Mouse (Mus musculus) heart, embryonic 16.5 days (tissue): ENCODE data around the gene Rps26. TPM values are rescaled to one million over a fixed set of nuclear protein-coding genes. Genes with fewer than 3 reads are reported as not detected.

Experiments used
- ATAC-seq: fragments of 200-750 bp; cut with Nextera tagmentation; replicated peaks from 2 replicates; pipeline ENCODE4 v1.8.0; 2017; ENCODE audit warnings: moderate number of reproducible peaks; ENCODE audit not compliant: insufficient read depth, low FRiP score; ENCODE audit errors: extremely low read depth
- H3K27ac ChIP-seq: fragments of 300-500 bp; sonication (generic); 2 replicates; pipeline ENCODE4 v1.5.1; 2014; ENCODE audit warnings: mild to moderate bottlenecking, low read length, control low read depth, moderate library complexity
- H3K27me3 ChIP-seq: fragments of 300-500 bp; sonication (generic); 2 replicates; pipeline ENCODE4 v1.6.1; 2014; ENCODE audit warnings: low read length, mixed read lengths; ENCODE audit not compliant: control insufficient read depth, insufficient read depth
- H3K36me3 ChIP-seq: fragments of 300-500 bp; sonication (generic); 2 replicates; pipeline ENCODE4 v1.6.1; 2014; ENCODE audit not compliant: control insufficient read depth, insufficient read depth
- H3K4me1 ChIP-seq: fragments of 300-500 bp; sonication (generic); 2 replicates; pipeline ENCODE4 v1.6.1; 2014; ENCODE audit warnings: low read length, mixed read lengths; ENCODE audit not compliant: control insufficient read depth, insufficient read depth
- H3K4me2 ChIP-seq: fragments of 300-500 bp; sonication (generic); 2 replicates; pipeline ENCODE4 v1.6.1; 2014; ENCODE audit warnings: low read depth, mild to moderate bottlenecking, control low read depth, low read length
- H3K4me3 ChIP-seq: fragments of 300-500 bp; sonication (generic); 2 replicates; pipeline ENCODE4 v1.5.1; 2014; ENCODE audit warnings: mild to moderate bottlenecking, control low read depth, low read length
- H3K9ac ChIP-seq: fragments of 300-500 bp; sonication (generic); 2 replicates; pipeline ENCODE4 v1.6.1; 2014; ENCODE audit warnings: low read length, control low read depth
- H3K9me3 ChIP-seq: fragments of 300-500 bp; sonication (generic); replicated peaks from 2 replicates; pipeline ENCODE4 v1.6.1; 2016; ENCODE audit warnings: low read length; ENCODE audit not compliant: control insufficient read depth
- WGBS: fragments of 180-500 bp; shearing (Covaris S2); extraction: QIAGEN DNeasy Blood & Tissue Kit; methylation state at CpG from one replicate; pipeline ENCODE4 v1.1.7; 2014; 5-methylcytosine and 5-hydroxymethylcytosine counted together
- polyA plus RNA-seq: library from polyadenylated mRNA; unstranded; fragments of >200 nt; fragmentation: Nextera tagmentation; extraction: Ambion mirVana; gene quantifications from 2 replicates; pipeline ENCODE4 v1.2.1, GENCODE M21; 2015

Gene Rps26
- polyA plus RNA-seq, 1 experiment from 2014 or later = 316 TPM

DNA sequence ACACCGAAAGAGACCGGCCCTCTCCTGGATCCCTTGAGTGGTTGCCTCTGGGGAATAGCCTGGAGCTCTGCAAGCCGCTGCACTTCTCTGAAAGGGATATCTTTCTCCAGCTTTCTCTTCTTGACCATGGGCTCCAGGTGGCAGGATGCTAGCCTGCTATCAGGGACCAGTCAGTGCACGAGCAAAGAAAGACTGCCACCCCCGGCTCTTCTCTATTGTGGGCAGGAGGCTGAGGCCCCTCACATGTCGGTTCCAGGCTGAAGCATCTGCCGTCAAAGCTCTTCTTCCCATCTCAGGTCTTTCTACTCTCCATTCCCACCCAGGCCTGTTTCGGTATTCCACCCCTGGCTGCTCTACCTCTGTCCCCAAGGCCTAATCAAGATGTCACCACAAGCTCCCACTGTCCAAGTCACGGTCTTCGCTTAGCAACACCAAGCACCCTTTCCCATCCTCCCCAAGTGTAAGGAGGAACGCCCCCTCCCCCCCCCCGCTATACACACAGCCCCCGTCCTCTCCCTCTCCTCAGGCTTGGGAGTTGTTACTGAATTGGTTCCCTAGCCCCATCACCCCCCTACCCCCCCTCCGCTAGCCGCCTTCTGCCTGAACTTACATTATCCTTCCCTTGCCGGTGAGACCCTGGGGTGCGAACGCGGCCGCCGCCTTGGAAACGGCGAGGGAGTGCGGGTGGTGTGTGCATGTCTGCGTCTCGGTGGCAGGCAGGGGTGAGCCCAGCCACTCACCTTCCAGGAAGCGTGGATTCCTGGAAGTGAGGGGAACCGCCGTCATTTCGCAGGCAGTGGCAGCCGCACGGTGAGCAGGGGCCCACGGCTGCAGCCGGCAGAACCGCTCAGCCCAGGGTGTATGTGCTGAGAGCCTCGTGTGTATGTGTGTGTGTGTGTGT lies 18.8 kb upstream of the Rps26 start, which contains the start of gene Ikzf4:
Gene Ikzf4 (minus strand): TSS at position 881 of the 901 bp plus-strand sequence.
- ATAC-seq = peak; percentile 63
- Histone ChIP-seq H3K4me2 (peak within 1 kb of the TSS; percentile 89), H3K4me1 (peaks cover 12% of the 10 kb centered on the region), H3K9me3 (no peaks in the 10 kb centered on the region), H3K4me3 (peak within 1 kb of the TSS; percentile 58), H3K27me3 (peaks cover 5% of the 10 kb centered on the region; the same call in 1 of the 2 replicates), H3K36me3 (no peaks in the 10 kb centered on the region), H3K9ac (peak within 1 kb of the TSS; percentile 71), H3K27ac (peak within 1 kb of the TSS; percentile 46; the same call in 1 of the 2 replicates)
- WGBS = 4% methylated on average over 36 of the region's 36 CpGs

DNA sequence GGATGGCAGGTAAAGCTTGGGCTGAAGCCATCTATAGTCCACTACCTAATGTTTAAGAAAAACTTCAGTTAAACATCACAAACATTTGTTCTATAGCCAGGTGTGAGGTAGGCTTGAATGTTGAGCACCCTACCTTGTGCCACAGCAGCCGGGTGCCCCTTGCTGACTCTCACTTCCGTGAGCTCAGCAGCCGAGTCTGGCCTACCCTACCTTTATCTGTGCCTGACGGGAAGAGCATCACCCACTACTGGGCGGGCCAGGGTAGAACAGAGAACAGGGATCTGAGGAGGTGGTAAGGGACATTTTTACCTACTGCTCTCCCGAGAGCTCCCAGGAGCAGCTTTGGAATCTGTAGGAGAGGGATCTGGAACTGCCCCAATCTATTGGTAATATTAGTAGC lies 16.2 kb upstream of the Rps26 start:
- Histone ChIP-seq H3K4me2 (no peak overlapping the region), H3K9me3 (no peaks in the 10 kb centered on the region), H3K4me1 (peaks cover 12% of the 10 kb centered on the region), H3K27me3 (peaks cover 5% of the 10 kb centered on the region; the same call in 1 of the 2 replicates), H3K9ac (no peak overlapping the region), H3K27ac (no peak overlapping the region), H3K4me3 (no peak overlapping the region), H3K36me3 (no peaks in the 10 kb centered on the region)
- no peak for ATAC-seq
- 70% methylated on average over 6 of the region's 6 CpGs for WGBS

DNA sequence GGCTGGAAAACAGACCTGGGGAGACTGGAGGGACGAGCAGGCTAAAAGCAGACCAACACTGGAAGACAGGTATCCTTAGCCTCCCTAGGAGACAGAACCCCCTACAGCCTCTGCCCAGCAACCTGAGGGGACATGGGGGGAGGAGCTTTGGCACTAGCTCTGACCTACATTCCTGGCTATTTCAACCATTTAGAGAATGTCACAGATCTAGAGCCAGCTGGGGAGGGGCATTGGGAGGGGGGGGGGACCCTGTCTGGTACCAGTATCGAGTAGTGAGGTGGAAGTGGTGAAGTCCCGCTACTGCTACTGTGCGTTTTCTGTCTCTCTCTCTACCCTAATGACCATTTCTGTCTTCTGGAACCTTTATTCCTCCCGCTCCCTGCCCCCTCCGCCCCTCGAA lies 15.3 kb upstream of the Rps26 start:
- H3K27ac ChIP-seq = no peak overlapping the region
- 45% methylated on average over 7 of the region's 7 CpGs for WGBS
- no peak for ATAC-seq
- H3K9ac ChIP-seq = no peak overlapping the region
- peaks cover 5% of the 10 kb centered on the region; the same call in 1 of the 2 replicates for H3K27me3 ChIP-seq
- no peak overlapping the region for H3K4me3 ChIP-seq
- peaks cover 14% of the 10 kb centered on the region for H3K4me1 ChIP-seq
- H3K4me2 ChIP-seq = peak overlapping the region; percentile 15
- H3K36me3 ChIP-seq = no peaks in the 10 kb centered on the region
- H3K9me3 ChIP-seq = no peaks in the 10 kb centered on the region

DNA sequence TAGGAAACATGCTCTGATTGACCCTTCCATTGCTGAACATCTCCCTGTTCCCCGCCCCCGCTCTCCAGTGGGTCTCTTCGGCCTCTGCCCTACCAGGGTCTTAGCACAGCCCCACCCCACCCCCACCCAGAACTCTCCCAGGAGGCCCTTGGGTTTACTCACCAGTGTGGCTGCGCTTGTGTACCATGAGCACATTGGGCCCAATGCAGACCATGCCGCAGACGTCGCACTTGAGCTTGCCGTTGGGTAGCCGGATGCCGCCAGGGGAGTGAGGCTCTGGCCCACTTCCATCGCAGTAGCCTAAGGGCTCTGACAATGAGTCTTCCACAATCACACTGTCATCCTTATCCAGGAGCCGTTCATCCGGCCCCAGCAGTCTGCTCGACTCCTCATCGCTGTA lies 14.3 kb upstream of the Rps26 start:
- Histone ChIP-seq H3K9ac (no peak overlapping the region), H3K4me1 (peaks cover 8% of the 10 kb centered on the region), H3K4me2 (no peak overlapping the region), H3K4me3 (no peak overlapping the region), H3K27ac (no peak overlapping the region), H3K36me3 (no peaks in the 10 kb centered on the region), H3K27me3 (peaks cover 5% of the 10 kb centered on the region; the same call in 1 of the 2 replicates), H3K9me3 (no peaks in the 10 kb centered on the region)
- no peak for ATAC-seq
- 93% methylated on average over 15 of the region's 15 CpGs for WGBS

DNA sequence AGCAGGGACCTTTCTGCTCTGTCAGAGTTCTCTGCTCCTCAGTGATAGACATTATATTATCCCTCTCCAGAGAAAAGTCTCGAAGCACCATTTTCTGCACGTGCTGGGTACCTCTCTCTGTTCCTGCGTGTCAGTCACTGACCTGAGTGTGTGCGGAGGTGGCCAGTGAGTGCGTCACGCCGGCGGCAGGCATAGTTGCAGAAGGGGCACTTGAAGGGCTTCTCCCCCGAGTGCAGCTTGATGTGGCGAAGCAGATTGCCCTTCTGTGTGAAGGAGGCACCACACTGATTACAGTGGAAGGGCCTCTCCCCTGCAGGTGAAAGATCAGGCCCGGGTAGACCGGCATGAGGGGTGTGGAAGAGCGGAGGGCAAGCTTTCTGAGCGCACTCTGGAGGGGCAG lies 13.5 kb upstream of the Rps26 start:
- H3K36me3 ChIP-seq = no peaks in the 10 kb centered on the region
- no peak for ATAC-seq
- no peak overlapping the region for H3K4me3 ChIP-seq
- 74% methylated on average over 14 of the region's 14 CpGs for WGBS
- H3K4me2 ChIP-seq = no peak overlapping the region
- no peak overlapping the region for H3K9ac ChIP-seq
- no peaks in the 10 kb centered on the region for H3K9me3 ChIP-seq
- peaks cover 8% of the 10 kb centered on the region for H3K4me1 ChIP-seq
- peaks cover 5% of the 10 kb centered on the region; the same call in 1 of the 2 replicates for H3K27me3 ChIP-seq
- no peak overlapping the region for H3K27ac ChIP-seq

DNA sequence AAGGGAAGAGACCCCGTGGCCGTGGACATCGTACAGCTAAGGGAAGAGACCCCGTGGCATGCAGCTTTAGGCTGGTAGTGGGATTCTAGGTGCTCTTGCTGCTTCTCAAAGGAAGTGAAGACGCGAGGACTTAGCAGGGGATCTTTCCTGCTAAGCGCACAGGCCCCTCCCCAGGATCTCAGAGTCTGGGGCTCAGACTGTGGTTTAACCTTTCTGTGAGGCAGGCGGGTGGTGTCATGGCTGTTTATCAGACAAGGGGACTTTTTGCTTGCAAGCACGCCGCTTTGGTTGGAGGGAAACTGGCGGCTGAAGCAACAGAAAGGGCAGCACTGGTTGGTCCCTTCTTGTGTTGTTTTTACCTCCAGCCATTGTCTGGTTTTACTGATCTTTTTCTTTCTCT lies 10.5 kb upstream of the Rps26 start:
- Histone ChIP-seq H3K36me3 (no peaks in the 10 kb centered on the region), H3K4me1 (peaks cover 4% of the 10 kb centered on the region), H3K4me3 (no peak overlapping the region), H3K9me3 (no peaks in the 10 kb centered on the region), H3K27me3 (no peaks in the 10 kb centered on the region), H3K9ac (peak overlapping the region; percentile 44; the same call in 1 of the 2 replicates), H3K27ac (no peak overlapping the region), H3K4me2 (peak overlapping the region; percentile 17)
- 18% methylated on average over 11 of the region's 11 CpGs for WGBS
- 0 out of 2 replicates have a peak, but pooled peaks have one; percentile 43 for ATAC-seq

DNA sequence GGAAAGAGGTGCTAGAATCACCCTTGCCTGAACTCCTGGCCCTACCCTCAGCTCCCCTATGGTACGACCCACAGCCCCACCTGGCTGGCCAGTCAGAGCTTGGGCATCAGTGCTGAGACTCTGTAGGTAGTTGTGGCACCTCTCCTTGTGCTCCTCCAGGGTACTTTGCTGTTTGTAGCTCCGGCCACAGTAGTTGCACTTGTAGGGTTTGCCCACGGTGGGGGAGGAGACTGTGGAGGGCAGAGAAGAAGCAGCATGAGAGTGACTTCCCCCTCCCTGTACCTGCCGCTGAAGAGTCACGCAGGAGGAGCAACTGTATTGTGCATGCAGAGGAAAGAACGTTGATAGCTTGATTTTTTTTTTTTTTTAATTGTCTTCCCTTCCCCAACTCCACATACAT lies 10.0 kb upstream of the Rps26 start:
- Histone ChIP-seq H3K27ac (no peak overlapping the region), H3K36me3 (no peaks in the 10 kb centered on the region), H3K4me2 (peak overlapping the region; percentile 17), H3K9me3 (no peaks in the 10 kb centered on the region), H3K9ac (no peak overlapping the region; the same call in 1 of the 2 replicates), H3K4me1 (0 out of 2 replicates have a peak, but pooled peaks cover 3% of the 10 kb centered on the region), H3K27me3 (no peaks in the 10 kb centered on the region), H3K4me3 (no peak overlapping the region)
- WGBS = 49% methylated on average over 6 of the region's 6 CpGs
- 0 out of 2 replicates have a peak, but pooled peaks have one; percentile 24 for ATAC-seq

DNA sequence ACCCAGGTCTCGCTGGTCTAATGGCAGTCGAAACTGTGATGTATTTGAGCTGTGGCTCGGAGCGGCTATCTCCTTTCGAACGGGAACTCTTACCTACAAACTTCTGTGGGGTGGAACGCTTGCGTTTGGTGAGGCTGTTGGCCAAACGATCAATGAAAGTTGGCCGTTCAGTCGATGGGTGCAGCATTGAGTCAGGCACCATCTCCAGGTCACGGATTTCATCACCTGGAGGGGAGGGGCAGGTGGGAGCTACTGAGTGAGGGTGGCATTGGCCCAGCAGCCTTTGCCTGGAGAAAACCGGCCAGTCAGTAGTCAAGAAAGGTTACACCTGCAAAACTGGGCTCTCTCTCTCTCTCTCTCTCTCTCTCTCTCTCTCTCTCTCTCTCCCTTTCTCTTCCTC lies 9.2 kb upstream of the Rps26 start:
- WGBS = 88% methylated on average over 13 of the region's 13 CpGs
- 0 out of 2 replicates have a peak, but pooled peaks cover 3% of the 10 kb centered on the region for H3K4me1 ChIP-seq
- H3K9ac ChIP-seq = no peak overlapping the region
- ATAC-seq = no peak
- no peaks in the 10 kb centered on the region for H3K36me3 ChIP-seq
- no peaks in the 10 kb centered on the region for H3K27me3 ChIP-seq
- H3K4me3 ChIP-seq = no peak overlapping the region
- H3K27ac ChIP-seq = no peak overlapping the region
- H3K9me3 ChIP-seq = no peaks in the 10 kb centered on the region
- no peak overlapping the region for H3K4me2 ChIP-seq

DNA sequence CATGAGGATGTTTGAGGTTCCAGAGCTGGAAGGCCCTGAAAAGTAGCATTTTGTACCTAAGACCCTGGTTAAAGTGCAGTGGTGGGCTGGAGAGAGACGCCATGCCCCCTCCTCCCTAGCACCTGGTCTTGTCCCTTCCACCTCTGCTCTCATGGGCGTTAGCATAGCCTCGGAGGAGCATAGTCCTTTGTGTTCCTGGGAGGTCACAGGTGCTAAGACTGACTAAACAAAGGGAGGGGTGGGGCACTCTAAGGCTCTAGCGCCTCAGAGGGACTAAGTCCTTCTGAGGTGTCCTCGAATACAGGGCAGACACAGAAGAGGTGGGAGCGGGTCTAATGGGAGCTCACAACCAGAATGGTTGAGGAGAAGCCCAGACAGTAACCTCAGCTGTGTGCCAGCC lies 5.0 kb upstream of the Rps26 start:
- ATAC-seq = no peak
- 22% methylated on average over 6 of the region's 6 CpGs for WGBS
- no peaks in the 10 kb centered on the region for H3K4me1 ChIP-seq

More for the DNA sequence above, 5.0 kb upstream of the Rps26 start:
- Histone ChIP-seq H3K9ac (no peak overlapping the region), H3K4me2 (no peak overlapping the region), H3K9me3 (no peaks in the 10 kb centered on the region), H3K4me3 (no peak overlapping the region), H3K27me3 (no peaks in the 10 kb centered on the region), H3K27ac (no peak overlapping the region), H3K36me3 (no peaks in the 10 kb centered on the region)
